In genomic region chr6:83101316-83101687, GRCm38 (mm10) we compare ENCODE assay signal across 8 mouse cellular contexts. TPM values are rescaled to one million over a fixed set of nuclear protein-coding genes. Genes with fewer than 3 reads are reported as not detected.
DNase-seq lines count a peak whose midpoint lies in the region; ATAC-seq lines count a peak whose summit lies in the region.

TSS of gene Ccdc142 (plus strand) at chr6:83101601.
TSS of gene Gm42688 (plus strand) at chr6:83101617.

- peak within 1 kb of the TSS; percentile 68 for H3K27ac ChIP-seq in heart, embryonic 12.5 days (ENCODE audit: poor library complexity, severe bottlenecking)
- peak within 1 kb of the TSS; percentile 84 for H3K27ac ChIP-seq in kidney, embryonic 16.5 days (ENCODE audit: low read length)

- peaks cover 17% of the 10 kb centered on the region for H3K27me3 ChIP-seq in heart, embryonic 12.5 days (replicated peaks)
- no peaks in the 10 kb centered on the region for H3K27me3 ChIP-seq in kidney, embryonic 16.5 days (ENCODE audit: insufficient read depth, low read length)
- no peaks in the 10 kb centered on the region for H3K27me3 ChIP-seq in splenic B cell, adult 2 months (ENCODE audit: control insufficient read depth, insufficient read depth, low read length, poor library complexity, severe bottlenecking)

- peak; percentile 87 for ATAC-seq in erythroid progenitor cell, adult 5-6 weeks (replicated peaks; ENCODE audit: low FRiP score, poor library complexity, severe bottlenecking)
- ATAC-seq in heart, embryonic 12.5 days (ENCODE audit: insufficient number of reproducible peaks, low FRiP score): peak; percentile 86
- ATAC-seq in kidney, embryonic 16.5 days (ENCODE audit: low FRiP score, low TSS enrichment): peak; percentile 89

- H3K36me3 ChIP-seq in heart, embryonic 12.5 days: 0 out of 2 replicates have a peak, but pooled peaks cover 7% of the 10 kb centered on the region
- H3K36me3 ChIP-seq in kidney, embryonic 16.5 days (ENCODE audit: insufficient read depth, low read length): no peaks in the 10 kb centered on the region
- no peaks in the 10 kb centered on the region for H3K36me3 ChIP-seq in splenic B cell, adult 2 months (ENCODE audit: control insufficient read depth, insufficient read depth, low read length, poor library complexity, severe bottlenecking)

- peaks cover 15% of the 10 kb centered on the region for H3K4me1 ChIP-seq in heart, embryonic 12.5 days (replicated peaks)
- peaks cover 30% of the 10 kb centered on the region for H3K4me1 ChIP-seq in kidney, embryonic 16.5 days (ENCODE audit: insufficient read depth, low read length)

- peak within 1 kb of the TSS; percentile 90 for H3K9ac ChIP-seq in heart, embryonic 12.5 days
- peak within 1 kb of the TSS; percentile 86 for H3K9ac ChIP-seq in kidney, embryonic 16.5 days (replicated peaks; ENCODE audit: low read length)

- H3K9me3 ChIP-seq in heart, embryonic 12.5 days (replicated peaks): no peaks in the 10 kb centered on the region; the same call in 1 of the 2 replicates
- no peaks in the 10 kb centered on the region for H3K9me3 ChIP-seq in kidney, embryonic 16.5 days (ENCODE audit: low read length)

- H3K4me3 ChIP-seq in heart, embryonic 12.5 days: peak within 1 kb of the TSS; percentile 74
- H3K4me3 ChIP-seq in kidney, embryonic 16.5 days (ENCODE audit: low read length): peak within 1 kb of the TSS; percentile 71

- peak within 1 kb of the TSS; percentile 100 for H3K4me2 ChIP-seq in heart, embryonic 12.5 days
- H3K4me2 ChIP-seq in kidney, embryonic 16.5 days (replicated peaks; ENCODE audit: low read depth, low read length): peak within 1 kb of the TSS; percentile 99

- peak; percentile 93 for DNase-seq in CD4-positive, CD25-positive, alpha-beta regulatory T cell, adult 2 months (ENCODE audit: low read depth, low spot score)
- DNase-seq in brain, embryonic 18.5 days (ENCODE audit: low read depth, low spot score): peak; percentile 83
- DNase-seq in liver: peak; percentile 89
- DNase-seq in monocyte, adult 2 months (ENCODE audit: low read depth in 1 of 2, low spot score in 2 of 2): peak; percentile 62 to 75
- DNase-seq in splenic B cell, adult 2 months (ENCODE audit: low read depth, low spot score): peak; percentile 92

- under 1% methylated on average over 25 of the region's 25 CpGs for WGBS in heart, embryonic 12.5 days
- under 1% methylated on average over 25 of the region's 25 CpGs for WGBS in kidney, embryonic 16.5 days

RNA-seq across cellular contexts. Expression of gene Ccdc142, which starts in this region (rescaled TPM):
- total RNA-seq in erythroid progenitor cell, adult 5-6 weeks (2015; ENCODE audit: low replicate concordance): 1.1 TPM in 1 of 2 replicates, not detected in the other
- 3.7 TPM in 1 of 2 replicates, not detected in the other for total RNA-seq in erythroid progenitor cell, adult 5-6 weeks (2017; ENCODE audit: low replicate concordance)
- polyA plus RNA-seq in heart, embryonic 12.5 days (2016; fragmentation: Nextera tagmentation; extraction: Ambion mirVana): 1.3 and 1.9 TPM in 2 replicates
- polyA plus RNA-seq in kidney, embryonic 16.5 days (2015; fragmentation: Nextera tagmentation; extraction: Ambion mirVana): 3.5 and 3.9 TPM in 2 replicates

RNA-seq across cellular contexts. Expression of gene Gm42688, which starts in this region (rescaled TPM):
- 2.9 TPM in 1 of 2 replicates, not detected in the other for total RNA-seq in erythroid progenitor cell, adult 5-6 weeks (2015; ENCODE audit: low replicate concordance)
- 1.1 and 3.5 TPM in 2 replicates for total RNA-seq in erythroid progenitor cell, adult 5-6 weeks (2017; ENCODE audit: low replicate concordance)
- polyA plus RNA-seq in heart, embryonic 12.5 days (2016; fragmentation: Nextera tagmentation; extraction: Ambion mirVana): 2.2 and 2.4 TPM in 2 replicates
- 2.8 and 3.3 TPM in 2 replicates for polyA plus RNA-seq in kidney, embryonic 16.5 days (2015; fragmentation: Nextera tagmentation; extraction: Ambion mirVana)

Comparison
In these comparisons a context has a peak if more than half of its experiments do, and no peak if none do; other contexts are left out.
1. Peak in every context shown above with its lines: DNase-seq, ATAC-seq, H3K4me3 ChIP-seq and H3K27ac ChIP-seq.